Mouse (Mus musculus) R1 (cell line): ENCODE data around the gene Ptprm.

ENCODE experiments used
- DNase-seq: peaks from one replicate; pipeline ENCODE4 v3.0.0-alpha.2; 2018; ENCODE audit warnings: low read depth, low spot score

Ptprm gene

GRCm38 (mm10) chr17:66783075-66783492 is 571.2 kb downstream of the Ptprm start:
- no peak for DNase-seq

GRCm38 (mm10) chr17:66781910-66782309 is 572.3 kb downstream of the Ptprm start:
- no peak for DNase-seq

DNA sequence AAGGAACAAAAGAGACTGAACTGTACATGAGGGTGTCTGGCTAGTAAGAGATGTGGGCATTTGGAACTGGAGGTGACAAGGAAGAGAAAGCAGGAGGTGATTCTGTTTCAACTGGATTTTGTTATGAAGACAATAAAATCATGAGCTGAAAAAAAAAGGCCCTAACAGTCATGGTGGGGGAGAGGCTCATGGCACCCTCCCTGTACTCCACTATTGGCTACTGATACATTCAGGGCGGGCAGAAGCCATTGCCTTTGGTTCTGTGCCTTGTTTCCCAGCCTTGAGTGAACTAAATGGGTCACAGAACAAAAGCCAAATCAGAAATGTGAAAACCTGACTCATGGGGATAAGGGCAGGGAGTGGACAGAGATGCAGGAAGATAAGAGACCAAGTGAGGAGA is 575.2 kb downstream of the Ptprm start:
- DNase-seq, result no peak

DNA sequence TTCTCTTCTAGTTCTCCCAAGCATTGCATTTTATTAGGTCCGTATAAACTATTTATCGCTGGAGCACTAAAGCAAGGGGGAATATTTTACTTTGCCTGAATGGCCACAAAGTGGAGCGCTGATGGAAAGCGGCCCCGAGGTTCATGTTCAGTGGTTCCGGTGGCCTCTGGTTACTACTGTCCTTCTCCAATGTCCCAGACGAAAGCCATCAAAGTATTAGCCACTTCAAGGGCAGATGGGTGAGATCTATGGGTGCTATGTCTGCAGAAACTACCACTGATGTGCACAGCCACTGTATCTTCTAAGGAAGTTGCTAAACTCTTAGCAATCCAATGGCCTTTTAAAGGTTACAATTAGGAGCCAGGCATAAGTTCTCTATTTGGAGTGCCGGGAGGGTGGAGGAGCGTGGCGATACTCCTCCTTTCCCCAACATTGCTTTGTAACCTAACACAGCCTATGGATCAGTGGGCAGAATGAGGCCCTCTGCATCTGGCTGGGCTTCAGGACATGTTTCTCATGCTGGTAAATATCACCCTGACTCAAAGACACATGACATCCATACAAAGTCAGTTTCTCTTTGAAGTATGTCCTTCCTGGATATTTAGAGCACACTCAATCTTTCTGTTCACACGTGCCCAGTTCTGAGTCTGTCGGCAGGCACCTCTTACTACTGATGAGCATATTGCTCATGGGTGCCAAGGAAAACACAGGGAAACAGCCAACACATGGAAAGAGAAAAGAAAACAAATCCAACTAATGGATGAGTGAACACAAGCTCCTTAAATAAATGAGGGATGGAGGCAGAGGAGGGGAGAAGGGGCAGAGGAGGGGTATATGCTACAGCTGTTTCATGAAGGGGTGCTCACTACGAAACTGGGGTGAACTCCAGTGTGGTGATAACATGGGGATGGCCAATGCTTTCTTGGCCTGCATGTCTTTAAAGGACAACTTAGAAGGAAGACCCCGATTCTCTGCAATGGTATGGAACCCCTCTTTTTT is 584.6 kb downstream of the Ptprm start:
- no peak for DNase-seq

- no peak for DNase-seq
These were observed 585.5 kb downstream of the Ptprm start for GRCm38 (mm10) chr17:66768689-66769275.

DNA sequence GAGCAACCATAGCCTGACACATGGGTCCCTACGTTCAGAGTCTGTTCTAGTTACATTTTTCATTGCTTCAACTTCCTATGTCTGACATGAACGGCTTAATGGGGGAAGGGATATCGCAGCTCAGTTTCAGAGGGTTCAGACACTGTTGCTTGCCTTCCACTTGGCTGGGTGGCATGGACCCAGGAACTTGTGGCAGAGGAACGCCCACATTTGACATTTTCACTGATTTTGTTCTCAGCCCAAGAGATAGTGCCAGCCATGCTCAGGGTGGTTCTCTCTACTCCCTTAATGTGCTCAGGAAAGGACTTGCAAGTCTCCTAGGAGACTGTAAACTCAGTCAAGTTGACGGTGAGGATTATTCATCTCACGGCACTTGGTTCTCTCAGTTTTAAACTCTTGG is 588.1 kb downstream of the Ptprm start:
- no peak for DNase-seq

GRCm38 (mm10) chr17:66764435-66764834 is 589.8 kb downstream of the Ptprm start:
- DNase-seq, result no peak

DNA sequence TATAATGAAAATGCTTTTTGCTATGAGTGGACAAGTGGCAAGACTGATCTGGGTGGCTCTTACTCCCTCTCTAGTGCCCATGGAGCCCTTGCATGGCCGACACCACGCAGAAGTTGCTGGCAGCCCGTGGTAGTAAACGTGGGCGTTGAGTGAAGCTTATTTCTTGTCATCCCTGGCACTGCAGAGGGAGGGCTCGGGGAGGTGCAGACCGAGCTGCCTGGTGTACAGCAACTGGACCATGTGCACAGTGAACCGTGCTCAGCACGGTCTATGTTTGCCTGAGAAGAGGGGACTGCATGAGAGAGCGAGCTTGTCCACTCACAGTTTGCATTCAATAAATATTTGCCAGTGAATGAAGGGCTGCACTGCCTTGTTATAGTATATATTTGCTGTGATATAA is 591.5 kb downstream of the Ptprm start:
- DNase-seq, result no peak

DNA sequence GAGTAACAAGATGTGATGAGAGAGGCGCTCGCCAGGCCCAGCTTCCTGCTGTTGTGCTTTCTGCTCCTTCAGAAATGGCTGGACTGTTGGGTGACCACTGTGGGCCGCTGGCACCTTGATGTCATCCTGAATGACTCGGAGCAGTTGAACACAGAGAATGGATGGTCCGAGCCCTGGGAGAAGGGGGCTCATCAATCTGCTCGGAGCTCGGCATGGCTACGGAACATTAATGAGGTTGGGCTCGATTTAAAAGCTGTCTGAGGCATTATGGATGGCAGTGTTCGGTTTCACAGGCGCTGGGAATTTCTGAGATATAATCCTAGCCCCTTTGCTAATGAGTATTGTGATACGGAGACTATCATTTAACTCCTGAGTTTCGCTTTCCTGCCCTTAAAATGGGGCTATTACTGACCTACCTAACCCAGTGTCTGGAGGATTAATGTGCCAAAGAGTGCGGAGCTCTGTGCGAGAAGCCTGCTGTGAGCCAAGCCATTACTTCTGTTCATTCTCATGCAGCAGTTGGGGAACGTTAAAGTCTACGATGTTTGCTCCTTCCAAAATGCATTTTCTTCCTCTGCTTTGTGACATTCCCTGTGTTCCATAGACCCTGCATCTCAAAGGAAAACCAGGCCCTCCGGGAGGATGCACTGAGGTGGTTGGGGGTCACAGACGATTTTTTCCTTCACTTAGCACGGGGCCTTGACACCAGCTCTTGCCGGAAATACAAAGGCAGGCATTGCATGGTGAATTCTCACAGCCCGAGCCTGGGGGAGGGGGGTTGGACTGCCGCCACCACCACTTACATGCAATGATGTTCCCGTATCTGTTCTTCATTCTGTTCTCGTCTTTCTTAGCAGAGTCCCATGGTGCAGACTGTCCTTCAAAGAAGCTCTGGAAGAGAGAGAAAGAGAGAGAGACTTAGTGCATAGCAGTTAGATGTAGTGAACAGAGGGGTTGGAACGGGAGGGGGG is 592.6 kb downstream of the Ptprm start:
- peak; percentile 18 for DNase-seq

GRCm38 (mm10) chr17:66757025-66757511 is 597.2 kb downstream of the Ptprm start:
- DNase-seq, result no peak

DNA sequence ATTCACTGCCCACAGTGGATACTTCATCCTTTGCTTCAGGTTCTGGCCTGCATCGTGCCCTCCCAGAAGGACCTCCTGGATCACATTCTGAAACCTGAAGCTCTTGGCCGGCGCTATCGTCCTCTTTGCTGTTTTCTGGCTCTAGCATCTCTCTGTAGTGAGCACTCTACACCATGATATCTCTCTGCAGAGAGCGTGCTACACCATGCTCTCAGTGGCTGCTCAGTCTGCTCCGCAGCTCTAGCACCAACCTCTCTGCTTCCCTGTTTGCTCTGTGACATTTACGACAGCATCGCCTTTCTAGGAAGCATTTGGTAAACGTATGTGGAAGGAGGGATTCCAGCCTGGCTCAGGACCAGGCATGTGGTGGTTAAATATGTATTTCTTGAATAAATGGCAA is 597.8 kb downstream of the Ptprm start:
- DNase-seq, result no peak

DNA sequence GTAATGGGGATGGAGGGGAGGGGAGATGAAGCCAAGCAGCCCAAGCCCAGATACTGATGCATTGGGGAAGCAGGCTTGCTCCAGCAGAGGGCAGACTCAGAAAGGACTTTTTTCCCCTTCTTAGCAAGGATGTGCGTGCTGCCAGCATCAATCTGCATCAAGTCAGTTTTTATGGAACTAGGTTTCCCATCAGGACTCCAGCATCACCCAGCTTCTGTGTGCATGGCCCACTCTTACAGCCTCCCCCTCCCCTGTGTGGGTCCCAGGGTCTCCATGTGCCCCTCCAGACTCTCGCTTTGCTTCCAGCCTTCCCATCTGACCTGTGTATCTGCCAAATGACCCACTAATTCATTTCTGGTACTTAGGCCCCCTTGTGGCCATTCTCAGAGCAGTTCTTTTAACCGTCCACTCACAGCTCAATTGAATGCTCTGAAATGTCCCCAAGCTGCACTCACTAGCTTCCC is 599.0 kb downstream of the Ptprm start:
- peak; percentile 74 for DNase-seq

DNA sequence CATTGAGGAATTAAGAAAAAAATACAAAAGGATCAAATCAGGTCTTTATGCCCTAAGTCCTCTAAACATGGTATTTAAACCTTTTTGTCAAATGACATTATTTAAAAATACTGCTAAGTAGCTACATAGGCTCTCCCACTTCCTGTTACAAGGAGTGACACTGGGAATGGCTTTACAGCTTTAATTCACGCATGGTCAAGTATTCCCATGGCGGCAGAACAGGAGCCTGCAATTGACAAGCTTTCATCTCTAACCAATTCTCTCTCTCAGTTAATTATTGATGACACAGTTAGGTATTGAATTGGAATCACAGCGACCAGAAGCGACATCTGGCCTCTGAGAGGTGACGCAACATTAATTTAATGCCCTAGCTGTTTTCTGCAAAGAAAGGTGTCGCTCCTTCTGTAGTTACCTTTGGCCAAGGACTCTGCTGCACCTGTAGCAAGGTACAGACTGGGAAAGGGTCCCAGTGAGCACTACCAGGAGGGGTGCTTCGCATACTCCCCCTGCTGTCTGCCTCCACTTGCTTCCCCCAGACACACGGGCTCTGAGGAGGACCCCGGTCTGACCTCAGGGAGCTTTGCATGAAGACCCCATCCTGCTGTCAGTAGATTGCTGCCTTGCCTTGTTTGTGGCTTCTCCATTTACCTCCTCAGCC is 599.9 kb downstream of the Ptprm start:
- DNase-seq, result no peak

- DNase-seq, result no peak
These were observed 602.5 kb downstream of the Ptprm start for GRCm38 (mm10) chr17:66751746-66752145.

DNA sequence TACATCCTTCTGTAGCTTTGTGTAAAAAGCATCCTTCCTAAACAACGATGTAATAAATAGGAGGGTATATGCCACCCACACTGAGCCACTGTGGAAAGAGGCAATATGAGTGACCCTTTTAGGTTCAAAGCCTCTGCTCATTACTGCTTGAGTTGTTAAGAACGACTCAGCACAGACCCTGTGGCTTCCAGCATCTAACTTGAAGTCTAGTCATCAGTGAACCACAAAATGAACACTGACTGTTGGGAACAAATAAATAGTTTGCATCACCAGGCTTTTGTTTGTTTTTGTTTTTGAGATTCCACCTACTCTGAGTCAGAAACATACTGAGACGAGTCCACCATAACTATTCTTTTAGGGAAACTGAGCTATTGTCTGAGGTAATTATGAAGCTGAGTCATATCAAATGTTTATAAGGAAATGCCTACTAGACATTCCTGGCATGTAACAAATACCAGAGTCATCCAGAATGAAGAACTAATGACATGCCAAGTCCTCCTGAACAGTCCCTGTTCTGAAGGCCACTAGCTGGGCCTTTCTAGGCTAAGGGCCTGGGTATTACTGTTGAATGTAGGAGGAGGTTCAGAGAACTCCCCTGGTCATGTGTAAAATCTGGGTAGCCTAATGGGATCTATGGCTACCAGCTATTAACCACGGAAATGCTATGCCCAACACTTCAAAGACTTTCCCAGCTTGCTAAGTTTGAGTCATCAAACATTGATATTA is 603.6 kb downstream of the Ptprm start:
- no peak for DNase-seq

- DNase-seq, result no peak
These were observed 604.3 kb downstream of the Ptprm start for GRCm38 (mm10) chr17:66749976-66750375.

GRCm38 (mm10) chr17:66746506-66746905 is 607.8 kb downstream of the Ptprm start:
- DNase-seq, result no peak

- no peak for DNase-seq
These were observed 610.9 kb downstream of the Ptprm start for GRCm38 (mm10) chr17:66743321-66743720.

- DNase-seq, result no peak
These were observed 615.4 kb downstream of the Ptprm start for GRCm38 (mm10) chr17:66738779-66739345.

DNA sequence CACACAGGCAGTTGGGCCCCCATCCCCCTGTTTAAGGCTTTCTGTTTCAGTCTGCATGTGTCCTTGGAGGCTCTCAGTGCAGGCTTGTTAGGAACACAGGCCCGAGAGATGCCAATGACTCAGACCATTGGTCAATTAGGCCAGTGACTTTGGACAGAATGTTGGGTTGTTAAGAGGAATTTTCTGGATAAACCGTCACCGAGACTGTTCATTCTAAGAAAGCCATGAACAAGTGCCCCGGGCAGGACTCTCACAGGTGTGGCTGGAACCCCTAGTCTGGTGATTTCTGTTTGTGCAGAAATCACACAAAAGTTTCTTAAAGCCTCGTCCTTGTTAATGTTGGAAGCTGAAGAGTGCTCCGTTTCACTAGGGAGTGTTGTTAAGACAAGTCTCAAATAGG is 615.9 kb downstream of the Ptprm start:
- DNase-seq, result no peak
